Mouse (Mus musculus) adipose tissue, adult 10 weeks (tissue): Measurements from ENCODE around the gene Cd320. TPM values are rescaled to one million over a fixed set of nuclear protein-coding genes. Genes with fewer than 3 reads are reported as not detected.

Source experiments
- polyA plus RNA-seq: library from polyadenylated mRNA; stranded (reverse); fragments of 350-450 nt; fragmentation: Illumina TruSeq; extraction: RNeasy Lipid Tissue Mini Kit (QIAGEN cat#74804); gene quantifications from one replicate; pipeline ENCODE4 v1.2.3, GENCODE M21; 2014; ENCODE audit warnings: low read depth, low replicate concordance

Gene Cd320
- 72.7 TPM for polyA plus RNA-seq

DNA sequence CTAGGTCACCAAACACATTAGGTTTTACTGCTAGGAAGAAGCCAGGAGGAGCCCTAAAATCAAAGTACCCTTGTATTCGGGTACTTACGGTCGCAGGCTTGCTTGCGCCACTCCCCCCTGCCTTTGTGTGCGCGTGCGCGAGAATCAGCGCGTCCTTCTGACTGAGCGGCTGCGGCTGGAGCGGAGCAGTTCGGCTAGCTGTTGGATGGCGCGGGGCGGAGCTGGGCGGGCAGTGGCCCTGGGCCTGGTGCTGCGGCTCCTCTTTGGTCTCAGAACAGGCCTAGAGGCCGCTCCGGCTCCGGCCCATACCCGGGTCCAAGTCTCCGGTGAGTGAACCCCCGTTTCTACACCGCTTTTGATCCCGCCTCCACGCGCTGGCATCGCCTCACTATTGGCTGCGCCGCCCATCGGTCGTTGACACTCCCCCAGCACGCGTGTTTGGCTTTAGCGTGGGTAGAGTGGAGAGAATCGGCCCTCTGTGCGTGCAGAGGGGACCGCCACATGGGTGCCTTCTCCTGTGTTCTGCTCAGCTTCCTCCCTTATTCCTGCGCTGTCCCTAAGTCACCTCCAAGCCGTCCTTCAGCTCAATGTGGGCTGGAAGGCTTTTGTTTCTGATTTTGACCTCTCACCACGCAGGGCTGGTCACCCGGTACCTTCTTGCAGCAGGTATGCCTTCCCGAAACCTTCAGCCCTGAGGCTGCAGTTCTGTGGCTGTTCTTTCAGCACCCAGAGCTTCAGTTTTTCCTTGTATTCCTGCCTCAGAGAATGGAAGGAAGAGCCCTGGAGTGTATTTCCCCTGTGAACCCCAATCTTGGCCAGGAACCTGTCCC lies at the start of gene Cd320:
TSS of gene Cd320 (plus strand) at position 126 of the 830 bp plus-strand sequence.

DNA sequence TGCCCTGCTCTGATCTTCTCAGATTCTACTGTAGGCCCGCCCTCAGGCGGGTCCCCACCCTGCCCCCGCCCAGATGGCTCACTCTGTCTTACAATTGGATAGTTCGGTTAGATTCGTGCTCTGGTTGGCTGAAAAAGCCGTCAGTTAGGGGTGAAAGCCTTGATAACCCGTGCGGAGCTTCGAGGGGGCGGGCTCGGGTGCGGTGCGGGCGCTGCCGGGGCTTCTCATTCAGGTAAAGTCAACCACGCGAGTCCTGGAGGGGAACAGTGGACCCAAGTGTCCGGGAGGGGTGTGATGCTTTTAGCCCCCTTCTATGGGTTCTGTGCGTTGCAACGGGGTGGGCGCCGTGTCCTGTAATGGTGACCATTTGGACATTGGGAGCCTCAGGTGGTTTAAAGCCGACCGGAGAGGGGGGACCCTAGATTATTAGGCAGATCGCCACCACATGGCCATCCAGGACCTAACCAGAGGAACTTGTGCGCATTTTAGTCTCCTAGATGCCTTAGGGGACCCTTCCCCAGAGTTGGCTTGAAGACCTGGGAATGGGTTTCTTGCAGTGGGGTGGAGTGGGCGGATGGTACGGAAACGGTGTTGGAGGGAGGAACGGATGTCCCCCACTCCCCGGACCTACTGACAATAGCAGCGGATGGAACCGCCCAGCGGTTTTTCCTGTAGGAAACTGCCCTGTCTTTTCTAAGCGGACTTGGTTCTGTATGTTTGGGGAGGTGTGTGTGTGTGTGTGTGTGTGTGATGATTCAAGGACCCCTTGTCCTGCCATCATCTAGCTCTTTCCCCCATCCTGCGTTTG lies 32.4 kb upstream of the Cd320 start, which contains the start of gene Kank3:
TSS of gene Kank3 (plus strand) at position 186 of the 808 bp plus-strand sequence.

DNA sequence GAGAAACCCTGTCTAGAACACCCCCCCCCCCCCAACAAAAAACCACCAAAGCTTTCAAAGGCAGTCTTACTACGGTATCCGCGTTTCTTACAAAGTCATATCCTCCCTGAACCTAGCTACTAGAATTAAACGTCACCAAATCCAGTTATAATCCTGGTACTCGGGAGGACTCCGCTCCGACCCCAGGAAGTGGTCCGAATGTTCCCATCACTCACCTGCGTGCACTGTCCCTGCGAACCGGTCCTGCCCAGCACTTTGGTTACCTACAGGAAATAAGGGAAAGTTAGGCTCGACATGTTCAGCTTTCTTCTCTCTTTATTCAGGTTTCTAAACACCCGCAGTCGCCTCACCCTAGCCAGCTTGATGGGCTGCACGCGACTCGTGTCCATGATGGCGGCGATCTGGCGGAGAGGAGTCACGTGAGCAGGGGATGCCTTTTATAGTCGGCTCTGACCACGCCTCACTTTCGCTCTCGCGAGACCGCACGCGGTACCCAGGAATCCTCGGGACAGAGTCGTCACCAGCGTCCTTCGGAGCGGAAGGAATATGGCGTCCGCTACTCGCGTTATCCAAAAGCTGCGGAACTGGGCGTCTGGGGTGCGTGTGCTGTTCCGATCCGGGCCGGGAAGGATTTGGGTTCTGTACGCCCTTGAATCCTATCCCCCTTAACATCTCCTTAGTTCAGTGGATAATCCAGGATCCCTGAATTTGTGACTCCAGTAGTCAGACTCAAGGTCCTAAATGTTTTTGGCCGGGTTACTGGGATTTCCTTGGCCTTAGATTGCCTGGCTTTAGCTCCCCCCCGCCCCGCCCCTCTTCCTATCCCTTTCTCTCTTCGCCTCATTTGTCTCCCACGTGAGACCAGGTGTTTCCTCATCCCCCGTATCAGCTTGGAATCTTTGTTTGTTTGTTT lies 18.6 kb upstream of the Cd320 start, which contains the start of the genes Rps28 and Ndufa7:
TSS of gene Rps28 (minus strand) at position 479 of the 913 bp plus-strand sequence.
TSS of gene Ndufa7 (plus strand) at position 489 of the 913 bp plus-strand sequence.

DNA sequence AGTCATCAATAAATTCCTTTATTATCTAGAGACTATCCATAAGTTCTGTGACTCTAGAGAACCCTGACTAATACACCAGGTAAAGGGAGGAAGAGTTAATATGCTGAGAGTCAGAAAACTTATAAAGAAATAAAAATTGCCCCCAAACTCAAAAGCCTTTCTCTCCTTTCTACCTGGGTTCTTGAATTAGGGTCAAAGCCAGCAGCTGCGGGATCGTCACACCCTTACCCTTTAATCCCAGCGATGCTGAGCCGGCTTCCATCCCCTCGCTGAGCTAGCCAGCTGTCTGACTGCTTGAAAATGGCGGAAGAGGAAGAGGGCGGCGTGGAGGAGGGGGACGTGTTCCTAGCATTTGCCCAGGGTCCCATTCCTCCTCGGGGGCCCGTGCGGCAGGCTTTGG lies 30.6 kb downstream of the Cd320 start, which contains the start of gene Gm7029:
TSS of gene Gm7029 (plus strand) at position 301 of the 400 bp plus-strand sequence.

DNA sequence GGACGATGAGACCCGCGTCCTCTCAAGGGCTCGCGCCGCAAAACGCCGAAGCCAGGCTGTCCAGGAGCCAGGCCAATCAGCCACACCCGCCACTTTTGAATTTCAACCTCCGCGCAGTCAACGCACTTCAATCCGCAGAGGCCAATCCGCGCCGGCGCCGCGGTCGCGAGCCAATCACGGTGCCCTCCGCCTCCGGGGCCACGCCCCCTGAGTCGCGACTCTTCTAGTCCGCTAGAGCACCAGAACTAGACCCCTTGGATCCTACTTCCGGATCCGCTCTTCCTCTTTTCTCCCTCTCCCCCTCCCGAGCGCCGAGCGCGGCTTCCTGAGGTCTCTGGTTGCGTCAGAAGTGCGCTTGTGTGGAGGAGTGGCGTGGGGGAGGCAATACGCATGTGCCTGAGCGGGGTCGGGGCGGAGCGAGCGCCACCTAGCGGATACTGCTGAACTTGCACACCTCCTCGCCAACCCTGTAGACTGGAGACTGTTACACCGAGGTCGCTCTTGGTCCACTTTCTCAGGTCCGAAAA lies 47.7 kb downstream of the Cd320 start, which contains the start of gene Kifc1:
TSS of gene Kifc1 (minus strand) at position 129 of the 527 bp plus-strand sequence.

Other genes with a start within 250 kb of the Cd320 start
- gene Zfp414, start 214.0 kb upstream of the Cd320 start, polyA plus RNA-seq: 39.7 TPM
- not detected for gene Pram1, start 205.0 kb upstream of the Cd320 start, polyA plus RNA-seq
- gene Hnrnpm, start 156.2 kb upstream of the Cd320 start, polyA plus RNA-seq: 128 TPM
- 86.5 TPM for gene March2, start 124.4 kb upstream of the Cd320 start, polyA plus RNA-seq
- gene Rab11b, start 82.6 kb upstream of the Cd320 start, polyA plus RNA-seq: 136 TPM
- 245 TPM for gene Angptl4, start 61.3 kb upstream of the Cd320 start, polyA plus RNA-seq
- 91.1 TPM for gene Kank3, start 32.6 kb upstream of the Cd320 start, polyA plus RNA-seq
- gene Rps28, start 18.5 kb upstream of the Cd320 start, polyA plus RNA-seq: 1,499 TPM
- 425 TPM for gene Ndufa7, start 18.5 kb upstream of the Cd320 start, polyA plus RNA-seq
- not detected for gene Gm7029, start 30.7 kb downstream of the Cd320 start, polyA plus RNA-seq
- 1.9 TPM for gene Kifc1, start 47.6 kb downstream of the Cd320 start, polyA plus RNA-seq
- gene Platr17, start 62.0 kb downstream of the Cd320 start, polyA plus RNA-seq: not detected
- 29.2 TPM for gene Daxx, start 66.3 kb downstream of the Cd320 start, polyA plus RNA-seq
- 147 TPM for gene Tapbp, start 72.8 kb downstream of the Cd320 start, polyA plus RNA-seq
- gene Zbtb22, start 72.8 kb downstream of the Cd320 start, polyA plus RNA-seq: 25.1 TPM
- gene Rgl2, start 86.5 kb downstream of the Cd320 start, polyA plus RNA-seq: 66.6 TPM
- gene Pfdn6, start 97.3 kb downstream of the Cd320 start, polyA plus RNA-seq: 70.9 TPM
- 14.0 TPM for gene Wdr46, start 97.6 kb downstream of the Cd320 start, polyA plus RNA-seq
- gene B3galt4, start 108.4 kb downstream of the Cd320 start, polyA plus RNA-seq: 5.6 TPM
- gene Vps52, start 112.7 kb downstream of the Cd320 start, polyA plus RNA-seq: 36.0 TPM
- gene Rps18, start 112.9 kb downstream of the Cd320 start, polyA plus RNA-seq: 1,863 TPM
- gene H2-K1, start 157.3 kb downstream of the Cd320 start, polyA plus RNA-seq: 1,539 TPM
- gene Ring1, start 181.6 kb downstream of the Cd320 start, polyA plus RNA-seq: 30.7 TPM
- 92.5 TPM for gene H2-Ke6, start 185.0 kb downstream of the Cd320 start, polyA plus RNA-seq
- gene Slc39a7, start 188.6 kb downstream of the Cd320 start, polyA plus RNA-seq: 158 TPM
- gene Rxrb, start 188.7 kb downstream of the Cd320 start, polyA plus RNA-seq: 38.6 TPM
- 1.0 TPM for gene Col11a2, start 196.3 kb downstream of the Cd320 start, polyA plus RNA-seq
- gene H2-Oa, start 249.2 kb downstream of the Cd320 start, polyA plus RNA-seq: 1.3 TPM